Mouse (Mus musculus) ovary, postnatal 10 days (tissue): ENCODE results near the gene Ccdc85c.

Experiments used
- DNase-seq: peaks from one replicate; pipeline ENCODE4 v3.0.0; 2022; ENCODE audit warnings: low spot score

Gene Ccdc85c

GRCm38 (mm10) chr12:108268970-108269369, 6.3 kb downstream of the Ccdc85c start:
- no peak for DNase-seq

DNA sequence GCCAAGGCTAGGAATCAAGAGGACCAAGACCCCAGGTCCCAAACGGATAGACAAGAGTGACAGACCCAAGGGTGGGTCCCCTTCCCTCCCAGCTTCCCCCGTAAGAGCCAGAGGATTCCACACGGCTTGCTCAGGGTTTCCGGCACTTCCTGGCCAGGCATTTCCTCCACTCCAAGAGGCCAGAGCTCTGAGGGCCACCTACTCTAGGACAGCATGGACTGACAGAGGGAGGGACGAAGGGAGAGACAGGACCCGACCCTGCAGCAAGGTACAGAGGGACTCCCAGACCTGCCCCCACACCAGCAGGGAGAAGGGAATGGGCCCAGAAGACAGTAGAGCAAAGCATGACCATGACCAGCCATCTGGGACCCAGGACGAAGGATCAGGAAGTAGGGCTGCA, 7.6 kb downstream of the Ccdc85c start:
- DNase-seq = no peak

GRCm38 (mm10) chr12:108265831-108266619, 9.2 kb downstream of the Ccdc85c start:
- no peak for DNase-seq

GRCm38 (mm10) chr12:108264918-108265317, 10.3 kb downstream of the Ccdc85c start:
- no peak for DNase-seq

DNA sequence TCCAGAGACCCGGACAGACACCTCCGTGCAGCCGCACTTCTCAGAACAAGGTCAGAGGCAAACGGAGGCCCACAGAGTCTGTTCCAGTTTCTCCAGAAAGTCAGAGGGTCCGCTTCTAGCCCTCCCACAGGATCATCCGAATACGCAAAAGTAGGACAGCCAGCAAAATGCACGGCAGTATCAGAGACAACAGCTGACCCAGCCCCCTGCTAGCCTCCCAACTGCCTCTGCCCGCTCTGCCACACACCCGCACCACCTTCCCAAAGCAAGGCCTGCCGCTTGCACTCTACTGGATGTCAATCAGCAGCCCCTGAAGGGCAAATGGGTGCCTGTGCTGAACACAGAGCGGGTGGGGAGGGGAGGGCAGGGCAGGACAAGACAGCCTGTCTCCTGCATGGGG, 14.3 kb downstream of the Ccdc85c start:
- no peak for DNase-seq

DNA sequence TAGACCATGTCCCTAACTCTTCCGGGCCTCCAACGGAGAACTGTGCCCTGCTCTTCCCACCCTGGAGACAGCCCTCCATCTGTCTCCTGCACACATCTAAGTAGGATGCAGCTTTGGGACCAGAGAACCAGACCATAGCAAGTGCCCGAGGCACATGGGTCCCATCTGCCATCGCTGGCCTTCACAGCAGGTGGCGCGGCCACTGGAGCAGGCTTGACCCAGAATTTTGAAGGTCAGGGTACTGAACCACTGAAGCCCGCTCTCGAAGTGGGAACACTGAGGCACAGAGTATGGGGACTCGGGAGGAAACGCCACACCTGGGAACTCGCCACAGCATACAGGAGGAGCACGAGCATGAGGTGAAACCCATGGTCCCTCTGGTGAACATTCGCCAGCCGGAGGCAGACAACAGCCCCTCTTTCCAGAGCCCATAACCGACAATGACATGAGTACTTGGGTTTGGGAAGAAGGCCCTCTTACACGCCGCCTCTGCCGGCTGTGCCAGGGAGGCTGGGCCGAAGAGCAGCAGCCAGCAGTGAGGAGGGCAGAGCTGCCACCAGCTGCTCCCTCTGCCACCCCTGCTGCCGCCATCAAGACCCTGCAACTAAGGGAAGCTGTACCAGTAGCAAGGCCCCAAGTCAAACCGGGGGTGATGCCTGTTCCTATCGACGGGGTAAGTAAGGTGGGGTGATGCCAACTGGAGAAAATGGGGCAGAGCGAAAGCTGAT, 15.7 kb downstream of the Ccdc85c start:
- DNase-seq = no peak

DNA sequence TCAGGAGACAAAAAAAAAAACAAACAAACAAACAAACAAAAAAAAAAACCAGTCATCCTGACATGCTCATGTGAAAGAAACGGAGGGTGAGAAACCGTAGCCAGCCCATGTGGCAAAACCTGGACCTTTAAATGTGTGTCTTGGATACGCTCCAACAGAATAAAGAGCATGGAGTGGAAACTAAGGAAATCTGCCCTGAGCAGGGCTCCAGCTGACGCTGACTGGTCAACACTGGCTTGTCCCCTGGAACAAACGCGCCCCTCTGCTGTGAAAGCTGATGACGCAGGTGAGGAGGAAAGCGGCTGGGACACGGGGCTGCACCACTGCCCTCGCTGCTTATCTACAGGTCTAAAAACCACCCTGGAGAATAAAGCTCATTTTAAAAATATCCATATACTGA, 18.5 kb downstream of the Ccdc85c start:
- no peak for DNase-seq

DNA sequence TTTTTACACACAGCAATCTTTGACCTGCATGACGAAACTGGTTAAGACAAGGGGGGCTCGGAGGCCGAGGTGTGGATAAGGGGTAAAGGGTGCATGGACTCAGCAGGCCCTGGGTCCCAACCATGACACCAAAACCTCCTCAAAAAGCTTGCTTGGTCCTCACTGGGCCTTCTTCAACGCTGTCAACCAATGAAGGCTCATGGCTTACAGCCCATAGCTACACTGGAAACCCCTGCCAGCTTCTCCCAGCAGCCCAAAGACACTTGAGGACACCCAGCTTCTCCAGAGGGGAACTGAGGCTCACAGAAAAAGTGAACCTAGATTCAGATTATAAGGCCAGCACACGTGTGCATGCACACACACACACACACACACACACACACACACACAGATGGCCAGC, 19.3 kb downstream of the Ccdc85c start:
- DNase-seq = no peak

GRCm38 (mm10) chr12:108255511-108255919, 19.7 kb downstream of the Ccdc85c start:
- DNase-seq = no peak

- DNase-seq = no peak
These were observed 22.2 kb downstream of the Ccdc85c start for GRCm38 (mm10) chr12:108253042-108253441.

- no peak for DNase-seq
These were observed 23.2 kb downstream of the Ccdc85c start for GRCm38 (mm10) chr12:108251825-108252542.

GRCm38 (mm10) chr12:108251034-108251792, 24.0 kb downstream of the Ccdc85c start:
- no peak for DNase-seq

DNA sequence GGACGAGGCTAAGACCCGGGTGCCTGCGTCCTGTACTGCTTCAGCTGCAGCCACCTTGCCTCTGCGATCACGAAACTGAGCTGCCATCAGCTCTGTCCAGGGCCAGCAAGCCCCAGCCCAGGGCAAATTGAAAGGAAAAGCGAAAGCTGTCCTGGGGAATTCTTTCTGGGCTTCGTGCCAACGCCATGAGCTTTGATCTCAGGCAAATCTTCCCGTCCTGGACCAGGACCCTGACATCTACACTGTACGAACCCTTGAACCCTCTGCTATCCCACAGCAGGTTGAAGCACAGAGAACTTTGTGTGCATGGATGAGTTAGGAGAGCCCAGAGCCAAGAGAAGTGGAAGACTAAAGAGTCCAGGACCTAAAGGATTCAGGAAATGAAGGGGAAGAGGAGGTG, 25.7 kb downstream of the Ccdc85c start:
- DNase-seq = no peak

DNA sequence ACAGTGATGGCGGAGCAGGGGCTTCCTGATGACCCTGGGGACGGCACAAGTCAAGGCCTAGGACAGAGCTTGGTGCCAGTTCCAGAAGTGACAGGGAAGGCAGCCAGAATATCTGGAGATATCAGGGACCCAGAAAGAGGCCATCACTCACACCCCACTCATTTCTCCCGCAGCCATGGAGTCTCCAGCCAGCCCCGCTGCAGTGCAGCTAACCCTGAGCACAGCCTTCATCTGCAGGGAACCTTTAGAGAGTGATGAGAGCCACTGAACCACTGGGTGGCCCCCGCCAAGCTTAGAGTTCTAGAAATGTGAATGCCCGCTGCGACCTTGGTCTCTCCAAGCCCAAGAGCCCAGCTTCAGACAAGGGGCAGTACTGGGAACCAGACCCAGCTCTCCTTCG, 26.2 kb downstream of the Ccdc85c start:
- no peak for DNase-seq

DNA sequence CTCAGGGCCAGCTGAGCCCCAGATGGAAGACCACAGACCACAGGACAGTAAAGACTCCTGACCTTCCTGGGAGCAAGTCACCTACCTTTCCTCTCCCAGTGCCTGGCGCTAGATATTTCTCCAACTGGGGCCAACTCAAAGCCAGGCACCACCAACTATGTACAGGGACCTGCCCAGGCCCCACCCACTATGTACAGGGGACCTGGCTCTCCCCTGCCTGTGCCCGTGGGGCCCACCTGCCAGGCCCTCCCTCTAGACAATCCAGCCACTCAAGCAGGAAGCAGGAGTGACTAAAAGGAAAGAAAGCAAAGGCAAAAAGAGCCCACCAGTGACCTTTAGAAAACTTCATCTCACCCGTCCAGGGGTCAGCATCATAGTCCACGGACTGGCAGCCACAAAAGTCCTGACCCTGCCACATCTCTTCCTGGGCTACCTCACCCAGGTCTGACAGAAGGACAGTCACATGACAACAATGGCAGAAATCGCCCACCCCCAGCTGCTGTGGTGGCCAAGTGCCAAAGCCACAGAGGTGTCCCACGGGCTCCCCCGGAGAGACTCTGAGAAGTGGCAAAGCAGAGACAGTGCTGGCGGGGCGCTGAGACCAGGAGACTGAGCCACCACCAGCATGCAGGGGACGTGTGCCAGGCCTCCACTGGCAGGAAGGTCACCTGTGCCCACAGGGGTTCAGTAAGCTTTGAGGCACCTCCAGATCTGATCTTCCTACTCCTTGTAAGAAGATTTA, 28.3 kb downstream of the Ccdc85c start:
- no peak for DNase-seq

- no peak for DNase-seq
These were observed 29.6 kb downstream of the Ccdc85c start for GRCm38 (mm10) chr12:108245579-108245978.

- peak; percentile 44 for DNase-seq
These were observed 30.4 kb downstream of the Ccdc85c start for GRCm38 (mm10) chr12:108244778-108245177.

DNA sequence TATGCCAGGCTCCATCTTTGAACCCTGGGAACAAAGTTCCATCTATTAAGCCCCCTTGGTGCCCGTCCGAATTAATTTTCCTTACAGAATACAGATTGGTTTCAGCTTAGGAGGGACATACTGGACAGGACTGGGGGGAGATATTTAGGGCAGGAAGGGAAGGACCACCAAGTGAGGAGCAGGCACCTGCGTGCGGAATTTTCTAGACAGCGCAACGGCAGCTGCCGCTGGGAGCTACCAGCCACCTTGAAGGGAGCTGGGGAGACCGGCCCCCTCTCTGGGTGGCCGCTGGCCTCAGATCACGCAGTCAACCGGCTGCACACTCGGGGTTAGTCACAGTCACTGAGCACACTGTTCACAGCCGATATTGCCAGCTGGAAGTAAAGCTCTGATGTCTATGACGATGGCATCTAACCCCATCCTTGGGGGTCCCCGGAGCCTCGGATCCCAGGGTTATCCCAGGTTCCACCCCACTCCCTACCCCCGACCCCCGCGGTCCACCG, 32.9 kb downstream of the Ccdc85c start:
- DNase-seq = no peak

- DNase-seq = no peak
These were observed 33.6 kb downstream of the Ccdc85c start for GRCm38 (mm10) chr12:108241626-108242025.

DNA sequence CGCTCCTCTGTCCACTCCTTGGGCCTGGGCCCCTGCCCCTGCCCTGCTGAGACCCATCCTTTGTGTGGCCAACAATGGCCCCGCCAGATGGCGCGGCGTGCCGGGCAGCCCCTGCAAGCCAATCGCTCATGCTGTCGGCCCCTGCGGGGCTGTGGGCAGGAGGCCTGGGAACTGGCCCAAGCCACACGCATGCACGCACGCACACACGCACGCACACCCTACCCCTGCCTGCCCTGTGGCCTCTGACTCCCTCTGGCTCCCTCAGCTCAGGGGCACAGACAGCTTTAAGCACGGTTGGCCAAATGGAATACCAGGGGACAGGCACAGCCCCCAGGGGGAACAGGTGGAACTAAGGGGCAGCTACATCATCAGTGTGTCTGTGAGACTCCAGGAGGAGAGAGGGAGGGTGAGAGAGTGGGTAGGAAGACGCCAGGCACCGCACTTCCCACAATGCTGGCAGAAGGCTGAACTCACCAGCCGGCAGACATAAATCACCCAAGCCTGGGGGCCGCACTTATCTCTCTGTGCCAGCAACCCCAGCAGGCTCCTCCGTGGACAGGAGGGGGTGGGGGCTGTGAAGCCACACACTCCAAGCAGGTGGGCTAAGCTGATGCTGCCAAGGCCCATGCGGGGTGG, 34.2 kb downstream of the Ccdc85c start:
- no peak for DNase-seq
